Mouse (Mus musculus) kidney, embryonic 14.5 days (tissue): ENCODE results near the gene Ppt2. TPM values are rescaled to one million over a fixed set of nuclear protein-coding genes. Genes with fewer than 3 reads are reported as not detected.
A peak's percentile ranks its signal among the peaks of the same experiment; 100 is the strongest.

ENCODE experiments used
- ATAC-seq: fragments of 200-750 bp; cut with Nextera tagmentation; 2 replicates; pipeline ENCODE4 v1.8.0; 2017; ENCODE audit warnings: moderate number of reproducible peaks, mild to moderate bottlenecking, moderate TSS enrichment, moderate library complexity; ENCODE audit not compliant: low FRiP score, low TSS enrichment
- H3K27ac ChIP-seq: fragments of 300-500 bp; sonication (generic); 2 replicates; pipeline ENCODE4 v1.5.1; 2014; ENCODE audit warnings: low read depth, mild to moderate bottlenecking, low read length, moderate library complexity, mixed read lengths
- H3K27me3 ChIP-seq: fragments of 300-500 bp; sonication (generic); 2 replicates; pipeline ENCODE4 v1.6.1; 2014; ENCODE audit warnings: mild to moderate bottlenecking, low read length; ENCODE audit not compliant: control insufficient read depth, insufficient read depth
- H3K36me3 ChIP-seq: fragments of 300-500 bp; sonication (generic); 2 replicates; pipeline ENCODE4 v1.6.1; 2014; ENCODE audit warnings: low read length, mixed read lengths; ENCODE audit not compliant: control insufficient read depth, insufficient read depth
- H3K4me1 ChIP-seq: fragments of 300-500 bp; sonication (generic); 2 replicates; pipeline ENCODE4 v1.6.1; 2014; ENCODE audit warnings: low read length, mixed read lengths; ENCODE audit not compliant: control insufficient read depth, insufficient read depth
- H3K4me2 ChIP-seq: fragments of 300-500 bp; sonication (generic); replicated peaks from 2 replicates; pipeline ENCODE4 v1.6.1; 2014; ENCODE audit warnings: low read depth, mild to moderate bottlenecking, low read length
- H3K4me3 ChIP-seq: fragments of 300-500 bp; sonication (generic); 2 replicates; pipeline ENCODE4 v1.5.1; 2014; ENCODE audit warnings: mild to moderate bottlenecking, low read length
- H3K9ac ChIP-seq: fragments of 300-500 bp; sonication (generic); 2 replicates; pipeline ENCODE4 v1.6.1; 2014; ENCODE audit warnings: low read depth, mild to moderate bottlenecking, low read length, moderate library complexity
- H3K9me3 ChIP-seq: fragments of 300-500 bp; sonication (generic); 2 replicates; pipeline ENCODE4 v1.6.1; 2016; ENCODE audit warnings: low read length; ENCODE audit not compliant: control insufficient read depth
- WGBS: fragments of 180-500 bp; shearing (Covaris S2); extraction: QIAGEN DNeasy Blood & Tissue Kit; methylation state at CpG from one replicate; pipeline ENCODE4 v1.1.7; 2014; 5-methylcytosine and 5-hydroxymethylcytosine counted together
- polyA plus RNA-seq: library from polyadenylated mRNA; unstranded; fragments of >200 nt; fragmentation: Nextera tagmentation; extraction: Ambion mirVana; gene quantifications from 2 replicates; pipeline ENCODE4 v1.2.1, GENCODE M21; 2014

Ppt2 gene
- polyA plus RNA-seq, 1 experiment from 2014 or later, result 39.1 TPM

- ATAC-seq, result no peak
- Histone ChIP-seq H3K27ac (no peak overlapping the region), H3K4me1 (peaks cover 18% of the 10 kb centered on the region), H3K4me3 (no peak overlapping the region), H3K36me3 (peaks cover 22% of the 10 kb centered on the region; the same call in 1 of the 2 replicates), H3K4me2 (peak overlapping the region; percentile 66), H3K9ac (no peak overlapping the region), H3K27me3 (no peaks in the 10 kb centered on the region), H3K9me3 (no peaks in the 10 kb centered on the region)
- WGBS, result 91% methylated on average over 30 of the region's 30 CpGs
Measured at GRCm38 (mm10) chr17:34645831-34646511, 17.7 kb upstream of the Ppt2 start.

DNA sequence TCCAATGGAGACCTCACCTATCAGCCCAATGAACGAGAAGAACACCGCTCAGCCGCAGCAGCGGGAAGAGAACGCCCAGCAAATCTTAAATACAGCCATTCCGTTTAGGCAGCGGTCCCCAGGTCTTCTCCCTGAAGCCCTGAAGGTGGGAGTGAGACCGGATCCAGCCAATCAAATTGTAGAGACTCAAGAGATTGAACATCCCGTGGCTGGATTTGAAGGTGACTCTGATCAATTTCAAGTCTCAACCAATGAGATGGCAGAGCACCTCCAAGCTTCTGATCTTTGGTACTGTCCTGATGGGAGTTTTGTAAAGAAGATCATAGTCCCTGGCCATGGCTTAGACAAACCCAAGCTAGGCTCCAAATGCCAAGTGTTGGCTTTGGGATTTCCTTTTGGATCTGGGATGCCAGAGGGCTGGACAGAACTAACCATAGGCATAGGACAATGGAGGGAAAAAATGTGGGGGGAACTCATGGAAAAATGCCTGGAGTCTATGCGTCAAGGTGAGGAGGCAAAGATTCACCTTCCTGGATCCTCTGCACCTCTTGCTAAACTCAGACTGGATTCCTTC is 17.0 kb upstream of the Ppt2 start:
- H3K27ac ChIP-seq, result no peak overlapping the region; the same call in 1 of the 2 replicates
- H3K9ac ChIP-seq, result peak overlapping the region; percentile 74
- WGBS, result 39% methylated on average over 10 of the region's 10 CpGs
- H3K4me3 ChIP-seq, result peak overlapping the region; percentile 67
- H3K36me3 ChIP-seq, result peaks cover 16% of the 10 kb centered on the region; the same call in 1 of the 2 replicates
- H3K4me2 ChIP-seq, result peak overlapping the region; percentile 66
- ATAC-seq, result no peak
- H3K9me3 ChIP-seq, result no peaks in the 10 kb centered on the region
- no peaks in the 10 kb centered on the region for H3K27me3 ChIP-seq
- H3K4me1 ChIP-seq, result peaks cover 24% of the 10 kb centered on the region

DNA sequence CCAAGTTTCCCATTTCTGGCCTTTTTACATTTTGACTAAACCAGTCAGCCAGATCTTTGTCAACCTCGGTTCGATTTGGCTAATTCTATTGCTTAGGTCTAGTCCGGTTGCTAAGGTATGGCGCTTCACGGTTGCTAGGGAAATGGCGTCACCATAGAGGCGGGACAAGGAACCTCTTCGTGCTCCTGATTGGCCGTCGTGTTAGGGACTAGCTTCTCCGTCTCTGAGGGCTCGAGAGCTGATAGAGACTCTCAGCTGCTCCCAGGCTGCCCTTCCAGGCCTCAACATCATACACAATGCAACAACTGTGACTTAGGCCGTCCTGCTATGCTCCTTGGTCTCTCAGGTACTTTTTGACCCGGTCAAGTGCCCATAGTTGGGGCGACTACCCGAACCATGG is 16.3 kb upstream of the Ppt2 start, which contains the start of gene Fkbpl:
Gene Fkbpl (plus strand): TSS at position 157 of the 400 bp plus-strand sequence.
- peak; percentile 83 for ATAC-seq
- Histone ChIP-seq H3K27me3 (no peaks in the 10 kb centered on the region), H3K4me1 (peaks cover 27% of the 10 kb centered on the region), H3K36me3 (peaks cover 11% of the 10 kb centered on the region; the same call in 1 of the 2 replicates), H3K4me3 (peak within 1 kb of the TSS; percentile 67), H3K27ac (peak within 1 kb of the TSS; percentile 62; the same call in 1 of the 2 replicates), H3K9me3 (no peaks in the 10 kb centered on the region), H3K4me2 (peak within 1 kb of the TSS; percentile 66), H3K9ac (peak within 1 kb of the TSS; percentile 74)
- under 1% methylated on average over 16 of the region's 16 CpGs for WGBS

DNA sequence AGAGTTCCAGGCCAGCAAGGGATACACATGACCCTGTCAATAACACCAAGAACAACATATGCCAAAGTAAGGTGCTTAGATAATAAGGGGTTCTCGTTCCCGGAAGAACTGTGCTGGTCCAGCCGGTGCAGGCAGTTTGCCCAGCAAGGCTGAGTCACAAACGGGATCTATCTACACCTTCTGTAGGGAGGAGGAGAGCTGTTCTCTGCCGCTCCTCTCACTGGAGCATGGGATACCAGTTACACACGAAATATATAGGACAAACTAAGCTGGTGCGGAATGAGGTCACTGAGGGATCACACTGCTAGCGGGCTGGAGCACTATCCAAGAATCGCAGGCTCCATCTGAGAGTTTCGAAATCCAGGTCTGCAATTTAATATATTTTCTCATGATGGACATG is 15.6 kb upstream of the Ppt2 start:
- Histone ChIP-seq H3K4me2 (no peak overlapping the region), H3K36me3 (peaks cover 5% of the 10 kb centered on the region; the same call in 1 of the 2 replicates), H3K4me1 (peaks cover 27% of the 10 kb centered on the region), H3K27me3 (no peaks in the 10 kb centered on the region), H3K9ac (no peak overlapping the region), H3K27ac (no peak overlapping the region), H3K4me3 (no peak overlapping the region), H3K9me3 (no peaks in the 10 kb centered on the region)
- 83% methylated on average over 10 of the region's 10 CpGs for WGBS
- no peak for ATAC-seq

DNA sequence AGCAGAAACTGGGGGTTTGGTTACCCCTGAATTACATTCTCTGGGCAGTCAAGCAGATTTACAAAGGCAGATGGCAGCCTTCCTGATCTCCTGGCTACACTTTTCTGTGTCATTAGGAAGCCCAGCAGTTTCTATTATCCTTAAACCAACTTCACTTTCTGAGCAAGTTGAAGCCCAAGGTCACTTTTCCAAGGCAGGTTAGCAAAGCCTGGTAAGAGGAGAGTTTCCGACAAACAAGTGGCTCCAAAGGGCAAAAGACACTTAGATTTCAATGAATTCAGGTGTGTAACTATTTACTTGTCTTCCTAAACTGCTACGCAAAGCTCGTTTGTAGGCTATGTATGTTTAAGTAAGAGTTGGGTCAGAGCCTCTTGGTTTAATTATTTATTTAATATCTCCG is 15.1 kb upstream of the Ppt2 start:
- no peak for ATAC-seq
- Histone ChIP-seq H3K4me3 (no peak overlapping the region), H3K36me3 (0 out of 2 replicates have a peak, but pooled peaks cover 4% of the 10 kb centered on the region), H3K4me1 (peaks cover 27% of the 10 kb centered on the region), H3K9me3 (no peaks in the 10 kb centered on the region), H3K4me2 (no peak overlapping the region), H3K27me3 (no peaks in the 10 kb centered on the region), H3K27ac (no peak overlapping the region), H3K9ac (no peak overlapping the region)
- WGBS, result 92% methylated on average over 4 of the region's 4 CpGs

DNA sequence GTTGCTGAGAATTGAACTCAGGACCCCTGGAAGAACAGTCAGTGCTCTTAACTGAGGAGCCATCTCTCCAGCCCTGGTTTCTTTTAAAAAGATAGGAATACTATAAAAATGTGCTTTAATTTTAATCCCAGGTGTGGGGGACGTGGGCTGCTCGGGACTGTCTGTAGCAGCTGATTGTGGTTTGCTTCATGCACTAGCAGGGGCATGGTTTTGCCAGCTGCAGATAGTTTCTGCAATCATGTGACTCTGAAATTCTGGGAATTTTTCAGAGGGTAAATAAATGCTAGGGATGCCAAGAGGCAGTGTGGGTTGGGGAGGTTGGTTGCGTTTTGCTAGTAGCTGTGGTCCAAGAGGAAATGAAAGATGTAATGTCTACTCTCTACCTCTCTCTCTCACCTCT is 13.6 kb upstream of the Ppt2 start:
- Histone ChIP-seq H3K4me1 (peaks cover 21% of the 10 kb centered on the region; the same call in 1 of the 2 replicates), H3K4me2 (no peak overlapping the region), H3K9me3 (no peaks in the 10 kb centered on the region), H3K27me3 (no peaks in the 10 kb centered on the region), H3K36me3 (0 out of 2 replicates have a peak, but pooled peaks cover 4% of the 10 kb centered on the region), H3K4me3 (no peak overlapping the region), H3K9ac (no peak overlapping the region), H3K27ac (no peak overlapping the region)
- ATAC-seq, result no peak
- WGBS, result 85% methylated on average over 3 of the region's 3 CpGs

- Histone ChIP-seq H3K4me1 (peaks cover 15% of the 10 kb centered on the region; the same call in 1 of the 2 replicates), H3K4me2 (peak overlapping the region; percentile 22), H3K27ac (peak overlapping the region; percentile 73; the same call in 1 of the 2 replicates), H3K36me3 (0 out of 2 replicates have a peak, but pooled peaks cover 4% of the 10 kb centered on the region), H3K4me3 (no peak overlapping the region), H3K27me3 (no peaks in the 10 kb centered on the region), H3K9me3 (no peaks in the 10 kb centered on the region), H3K9ac (peak overlapping the region; percentile 28; the same call in 1 of the 2 replicates)
- 0 out of 2 replicates have a peak, but pooled peaks have one; percentile 33 for ATAC-seq
- WGBS, result 13% methylated on average over 11 of the region's 11 CpGs
Measured at GRCm38 (mm10) chr17:34640778-34641601, 12.7 kb upstream of the Ppt2 start.

DNA sequence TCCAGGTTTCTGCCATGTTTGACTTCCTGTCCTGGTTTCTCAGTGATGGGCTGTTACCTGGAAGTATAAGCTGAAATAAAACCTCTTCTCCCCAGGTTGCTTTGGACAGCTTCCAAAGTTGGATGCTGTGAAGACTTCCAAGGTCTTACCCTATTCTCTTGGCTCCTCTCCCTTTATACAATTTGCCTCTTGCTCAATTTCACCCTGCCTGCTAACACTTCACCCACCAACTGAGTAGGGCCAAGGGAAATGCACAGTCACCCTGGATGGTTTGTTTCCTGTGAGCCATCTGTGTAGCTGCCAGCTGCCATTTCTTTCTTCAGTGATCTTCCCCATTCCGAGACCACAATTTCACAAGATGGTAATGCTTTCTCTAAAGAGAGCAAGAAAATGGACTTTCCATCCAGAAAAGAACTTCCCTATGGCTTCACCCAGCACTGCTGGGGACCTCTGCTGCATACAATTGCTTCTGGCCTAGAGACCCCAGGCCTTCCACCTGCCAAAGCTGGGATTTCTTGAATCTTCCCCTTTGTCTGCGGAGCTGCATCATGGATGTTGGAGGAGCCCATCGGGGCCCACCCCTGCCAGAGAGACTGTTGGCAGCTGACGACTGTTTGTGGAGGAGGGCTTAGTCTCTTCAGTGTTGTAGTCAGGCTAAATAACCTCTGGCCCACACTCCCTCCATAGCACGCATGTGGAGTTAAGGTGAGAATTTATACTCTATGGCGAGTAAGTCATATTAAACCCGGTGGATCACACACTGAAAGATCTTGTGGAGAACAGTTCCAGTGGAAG is 11.3 kb upstream of the Ppt2 start:
- 73% methylated on average over 7 of the region's 7 CpGs for WGBS
- no peak overlapping the region for H3K4me3 ChIP-seq
- H3K9me3 ChIP-seq, result no peaks in the 10 kb centered on the region
- no peaks in the 10 kb centered on the region for H3K27me3 ChIP-seq
- no peaks in the 10 kb centered on the region for H3K36me3 ChIP-seq
- ATAC-seq, result no peak
- peaks cover 15% of the 10 kb centered on the region; the same call in 1 of the 2 replicates for H3K4me1 ChIP-seq
- no peak overlapping the region for H3K4me2 ChIP-seq
- H3K27ac ChIP-seq, result no peak overlapping the region
- no peak overlapping the region for H3K9ac ChIP-seq
